Mouse (Mus musculus): Measurements from ENCODE around the gene Kcnh8. TPM values are rescaled to one million over a fixed set of nuclear protein-coding genes. Genes with fewer than 3 reads are reported as not detected.

Gene Kcnh8
- polyA plus RNA-seq, 2 experiments: 0.04 to 0.08 TPM

- Histone ChIP-seq H3K4me1 (ENCODE audit: control insufficient read depth, insufficient read depth, low read length) (no peaks in the 10 kb centered on the region), H3K4me2 (replicated peaks; ENCODE audit: low read depth, low read length, severe bottlenecking) (no peak overlapping the region), H3K9ac (ENCODE audit: low read depth, low read length, severe bottlenecking) (no peak overlapping the region), H3K36me3 (ENCODE audit: control insufficient read depth, insufficient read depth, low read length) (no peaks in the 10 kb centered on the region), H3K27me3 (ENCODE audit: control insufficient read depth, insufficient read depth, low read length) (no peaks in the 10 kb centered on the region), H3K4me3 (replicated peaks; ENCODE audit: low read length) (no peak overlapping the region), H3K9me3 (ENCODE audit: control insufficient read depth, low read length) (no peaks in the 10 kb centered on the region), H3K27ac (replicated peaks; ENCODE audit: low read depth, low read length) (no peak overlapping the region)
- ATAC-seq (ENCODE audit: low FRiP score, low read depth): no peak
- 74% methylated on average over 5 of the region's 5 CpGs for WGBS
- no peak for DNase-seq (ENCODE audit: low spot score)
- no peak for TF ChIP-seq POLR2A (IDR thresholded peaks at IDR 0.05; ENCODE audit: borderline replicate concordance, extremely low read depth, insufficient read depth, insufficient read length)
Measured at GRCm38 (mm10) chr17:52591503-52592194, 10.9 kb upstream of the Kcnh8 start.

- Histone ChIP-seq H3K27ac (replicated peaks; ENCODE audit: low read depth, low read length) (no peak overlapping the region), H3K36me3 (ENCODE audit: control insufficient read depth, insufficient read depth, low read length) (no peaks in the 10 kb centered on the region), H3K27me3 (ENCODE audit: control insufficient read depth, insufficient read depth, low read length) (peaks cover 37% of the 10 kb centered on the region), H3K4me1 (ENCODE audit: control insufficient read depth, insufficient read depth, low read length) (no peaks in the 10 kb centered on the region), H3K4me2 (replicated peaks; ENCODE audit: low read depth, low read length, severe bottlenecking) (no peak overlapping the region), H3K9ac (ENCODE audit: low read depth, low read length, severe bottlenecking) (no peak overlapping the region), H3K9me3 (ENCODE audit: control insufficient read depth, low read length) (no peaks in the 10 kb centered on the region), H3K4me3 (replicated peaks; ENCODE audit: low read length) (no peak overlapping the region)
- TF ChIP-seq POLR2A (IDR thresholded peaks at IDR 0.05; ENCODE audit: borderline replicate concordance, extremely low read depth, insufficient read depth, insufficient read length): no peak
- DNase-seq (ENCODE audit: low spot score): no peak
- WGBS: 72% methylated on average over 3 of the region's 3 CpGs
- ATAC-seq (ENCODE audit: low FRiP score, low read depth): no peak
Measured at GRCm38 (mm10) chr17:52599141-52599540, 3.4 kb upstream of the Kcnh8 start.

GRCm38 (mm10) chr17:52600882-52601371 lies 1.6 kb upstream of the Kcnh8 start:
- no peaks in the 10 kb centered on the region for H3K9me3 ChIP-seq (ENCODE audit: control insufficient read depth, low read length)
- H3K4me1 ChIP-seq (ENCODE audit: control insufficient read depth, insufficient read depth, low read length): no peaks in the 10 kb centered on the region
- peaks cover 37% of the 10 kb centered on the region for H3K27me3 ChIP-seq (ENCODE audit: control insufficient read depth, insufficient read depth, low read length)
- no peak for TF ChIP-seq POLR2A (IDR thresholded peaks at IDR 0.05; ENCODE audit: borderline replicate concordance, extremely low read depth, insufficient read depth, insufficient read length)
- H3K9ac ChIP-seq (ENCODE audit: low read depth, low read length, severe bottlenecking): no peak overlapping the region
- H3K4me2 ChIP-seq (replicated peaks; ENCODE audit: low read depth, low read length, severe bottlenecking): peak overlapping the region; percentile 44
- H3K27ac ChIP-seq (replicated peaks; ENCODE audit: low read depth, low read length): no peak overlapping the region
- H3K36me3 ChIP-seq (ENCODE audit: control insufficient read depth, insufficient read depth, low read length): no peaks in the 10 kb centered on the region
- ATAC-seq (ENCODE audit: low FRiP score, low read depth): no peak
- peak overlapping the region; percentile 17 for H3K4me3 ChIP-seq (replicated peaks; ENCODE audit: low read length)
- DNase-seq (ENCODE audit: low spot score): no peak
- 0% methylated on average over 17 of the region's 22 CpGs for WGBS

GRCm38 (mm10) chr17:52602781-52603170 lies 267 bp downstream of the Kcnh8 start:
- no peak for TF ChIP-seq POLR2A (IDR thresholded peaks at IDR 0.05; ENCODE audit: borderline replicate concordance, extremely low read depth, insufficient read depth, insufficient read length)
- DNase-seq (ENCODE audit: low spot score): no peak
- H3K27ac ChIP-seq (replicated peaks; ENCODE audit: low read depth, low read length): no peak overlapping the region
- no peak overlapping the region for H3K4me2 ChIP-seq (replicated peaks; ENCODE audit: low read depth, low read length, severe bottlenecking)
- no peaks in the 10 kb centered on the region for H3K9me3 ChIP-seq (ENCODE audit: control insufficient read depth, low read length)
- ATAC-seq (ENCODE audit: low FRiP score, low read depth): no peak
- H3K9ac ChIP-seq (ENCODE audit: low read depth, low read length, severe bottlenecking): no peak overlapping the region
- no peaks in the 10 kb centered on the region for H3K4me1 ChIP-seq (ENCODE audit: control insufficient read depth, insufficient read depth, low read length)
- no peaks in the 10 kb centered on the region for H3K36me3 ChIP-seq (ENCODE audit: control insufficient read depth, insufficient read depth, low read length)
- peaks cover 37% of the 10 kb centered on the region for H3K27me3 ChIP-seq (ENCODE audit: control insufficient read depth, insufficient read depth, low read length)
- WGBS: 3% methylated on average over 14 of the region's 14 CpGs
- H3K4me3 ChIP-seq (replicated peaks; ENCODE audit: low read length): no peak overlapping the region

GRCm38 (mm10) chr17:52603411-52603810 lies 902 bp downstream of the Kcnh8 start:
- Histone ChIP-seq H3K36me3 (ENCODE audit: control insufficient read depth, insufficient read depth, low read length) (no peaks in the 10 kb centered on the region), H3K4me3 (replicated peaks; ENCODE audit: low read length) (no peak overlapping the region), H3K9me3 (ENCODE audit: control insufficient read depth, low read length) (no peaks in the 10 kb centered on the region), H3K9ac (ENCODE audit: low read depth, low read length, severe bottlenecking) (no peak overlapping the region), H3K27ac (replicated peaks; ENCODE audit: low read depth, low read length) (no peak overlapping the region), H3K27me3 (ENCODE audit: control insufficient read depth, insufficient read depth, low read length) (peaks cover 37% of the 10 kb centered on the region), H3K4me1 (ENCODE audit: control insufficient read depth, insufficient read depth, low read length) (no peaks in the 10 kb centered on the region), H3K4me2 (replicated peaks; ENCODE audit: low read depth, low read length, severe bottlenecking) (no peak overlapping the region)
- no peak for TF ChIP-seq POLR2A (IDR thresholded peaks at IDR 0.05; ENCODE audit: borderline replicate concordance, extremely low read depth, insufficient read depth, insufficient read length)
- peak; percentile 48 for DNase-seq (ENCODE audit: low spot score)
- ATAC-seq (ENCODE audit: low FRiP score, low read depth): no peak
- 10% methylated on average over 5 of the region's 5 CpGs for WGBS

Measured in limb, embryonic 14.5 days (tissue).